Mouse (Mus musculus) ES-Bruce4 (cell line): Measurements from ENCODE around the gene Ehmt2. TPM values are rescaled to one million over a fixed set of nuclear protein-coding genes. Genes with fewer than 3 reads are reported as not detected.

ENCODE experiments used
- H3K27ac ChIP-seq: 2 replicates; pipeline ENCODE4 v1.5.1; 2012; ENCODE audit warnings: low read length, inconsistent platforms; ENCODE audit not compliant: insufficient read depth
- H3K27me3 ChIP-seq: 2 replicates; pipeline ENCODE4 v1.6.1; 2012; ENCODE audit warnings: mild to moderate bottlenecking, low read length, inconsistent platforms; ENCODE audit not compliant: control insufficient read depth, poor library complexity, insufficient read depth, severe bottlenecking
- H3K36me3 ChIP-seq: 2 replicates; pipeline ENCODE4 v1.6.1; 2012; ENCODE audit warnings: inconsistent platforms, mild to moderate bottlenecking, low read length, moderate library complexity; ENCODE audit not compliant: control insufficient read depth, poor library complexity, insufficient read depth, severe bottlenecking
- H3K4me1 ChIP-seq: one replicate; pipeline ENCODE4 v1.8.1; 2011; ENCODE audit warnings: low read length; ENCODE audit not compliant: control insufficient read depth, insufficient read depth
- H3K4me3 ChIP-seq: 2 replicates; pipeline ENCODE4 v1.5.1; 2011; ENCODE audit warnings: low read depth, mild to moderate bottlenecking, low read length
- H3K9ac ChIP-seq: 2 replicates; pipeline ENCODE4 v1.6.1; 2012; ENCODE audit warnings: low read depth, mild to moderate bottlenecking, inconsistent platforms; ENCODE audit not compliant: poor library complexity, severe bottlenecking
- H3K9me3 ChIP-seq: replicated peaks from 2 replicates; pipeline ENCODE4 v1.6.1; 2012; ENCODE audit warnings: mild to moderate bottlenecking, low read length, inconsistent platforms; ENCODE audit not compliant: control insufficient read depth, poor library complexity, insufficient read depth, severe bottlenecking
- CTCF ChIP-seq: IDR thresholded peaks from one replicate; pipeline ENCODE4 v1.8.1; 2011; ENCODE audit warnings: low read depth, low read length
- EP300 ChIP-seq: IDR thresholded peaks from 2 replicates; pipeline ENCODE4 v1.6.1; 2011; ENCODE audit warnings: low read depth, low read length; ENCODE audit not compliant: insufficient read depth
- POLR2A ChIP-seq: IDR thresholded peaks from one replicate; pipeline ENCODE4 v1.8.1; 2011; ENCODE audit warnings: low read length; ENCODE audit not compliant: insufficient read depth
- polyA plus RNA-seq: library from polyadenylated mRNA; stranded (reverse); fragments of >200 nt; gene quantifications from 2 replicates; pipeline ENCODE4 v1.2.4, GENCODE M21; 2011; ENCODE audit warnings: low read depth; ENCODE audit not compliant: missing spikeins, insufficient read depth, insufficient read length

Ehmt2 gene
- polyA plus RNA-seq, 1 experiment, result 60.9 TPM

GRCm38 (mm10) chr17:34951636-34952377 is 53.5 kb downstream of the Ehmt2 start:
- Histone ChIP-seq H3K9me3 (no peaks in the 10 kb centered on the region), H3K4me3 (peak overlapping the region; percentile 96), H3K4me1 (no peaks in the 10 kb centered on the region), H3K36me3 (peaks cover 26% of the 10 kb centered on the region), H3K27ac (peak overlapping the region; percentile 97), H3K9ac (peak overlapping the region; percentile 99), H3K27me3 (no peaks in the 10 kb centered on the region)
- TF ChIP-seq EP300, result no peak
- no peak for TF ChIP-seq CTCF
- TF ChIP-seq POLR2A, result no peak

- H3K9me3 ChIP-seq, result no peaks in the 10 kb centered on the region
- H3K4me1 ChIP-seq, result no peaks in the 10 kb centered on the region
- H3K36me3 ChIP-seq, result peaks cover 26% of the 10 kb centered on the region
- H3K27me3 ChIP-seq, result no peaks in the 10 kb centered on the region
- peak overlapping the region; percentile 97 for H3K27ac ChIP-seq
- peak; percentile 97 for TF ChIP-seq POLR2A
- TF ChIP-seq EP300, result no peak
- no peak for TF ChIP-seq CTCF
- H3K9ac ChIP-seq, result peak overlapping the region; percentile 99
- peak overlapping the region; percentile 96 for H3K4me3 ChIP-seq
Observed at GRCm38 (mm10) chr17:34952378-34953040, 54.2 kb downstream of the Ehmt2 start.

- Histone ChIP-seq H3K27me3 (no peaks in the 10 kb centered on the region), H3K27ac (peak overlapping the region; percentile 76), H3K9ac (peak overlapping the region; percentile 99), H3K4me3 (peak overlapping the region; percentile 30), H3K4me1 (no peaks in the 10 kb centered on the region), H3K9me3 (no peaks in the 10 kb centered on the region), H3K36me3 (peaks cover 26% of the 10 kb centered on the region)
- TF ChIP-seq EP300 (no peak), CTCF (no peak), POLR2A (no peak)
Observed at GRCm38 (mm10) chr17:34953258-34953657, 55.0 kb downstream of the Ehmt2 start.

- no peak overlapping the region for H3K27ac ChIP-seq
- no peak overlapping the region for H3K9ac ChIP-seq
- no peaks in the 10 kb centered on the region for H3K27me3 ChIP-seq
- H3K4me1 ChIP-seq, result no peaks in the 10 kb centered on the region
- TF ChIP-seq EP300 (no peak), CTCF (no peak), POLR2A (no peak)
- H3K36me3 ChIP-seq, result peaks cover 26% of the 10 kb centered on the region
- H3K9me3 ChIP-seq, result no peaks in the 10 kb centered on the region
- no peak overlapping the region for H3K4me3 ChIP-seq
Observed at GRCm38 (mm10) chr17:34953904-34954303, 55.6 kb downstream of the Ehmt2 start.

GRCm38 (mm10) chr17:34954831-34955230 is 56.6 kb downstream of the Ehmt2 start:
- H3K27me3 ChIP-seq, result no peaks in the 10 kb centered on the region
- no peak overlapping the region for H3K27ac ChIP-seq
- H3K4me1 ChIP-seq, result no peaks in the 10 kb centered on the region
- peaks cover 22% of the 10 kb centered on the region for H3K36me3 ChIP-seq
- TF ChIP-seq POLR2A (no peak), EP300 (no peak), CTCF (no peak)
- no peak overlapping the region for H3K4me3 ChIP-seq
- no peak overlapping the region for H3K9ac ChIP-seq
- H3K9me3 ChIP-seq, result no peaks in the 10 kb centered on the region

GRCm38 (mm10) chr17:34955884-34956283 is 57.6 kb downstream of the Ehmt2 start:
- H3K27ac ChIP-seq, result no peak overlapping the region
- H3K36me3 ChIP-seq, result peaks cover 12% of the 10 kb centered on the region
- no peaks in the 10 kb centered on the region for H3K9me3 ChIP-seq
- no peaks in the 10 kb centered on the region for H3K27me3 ChIP-seq
- no peak overlapping the region for H3K9ac ChIP-seq
- TF ChIP-seq EP300, result no peak
- no peak for TF ChIP-seq CTCF
- H3K4me1 ChIP-seq, result no peaks in the 10 kb centered on the region
- H3K4me3 ChIP-seq, result no peak overlapping the region
